Mouse (Mus musculus) adrenal gland, adult 2 months (tissue): ENCODE results near the gene Taar7e. TPM values are rescaled to one million over a fixed set of nuclear protein-coding genes. Genes with fewer than 3 reads are reported as not detected.
"Not testable (repeated sequence)": the region's sequence is repeated elsewhere in the genome, so short reads cannot be mapped to it uniquely, and the experiment has no call there.

Experiments used
- DNase-seq: peaks from one replicate; pipeline ENCODE4 v3.0.0; 2021
- long read RNA-seq: library from polyadenylated mRNA; stranded (forward); transcript quantifications from one replicate; pipeline ENCODE4 v2.0.0, GENCODE M21; 2021
- polyA plus RNA-seq: library from polyadenylated mRNA; depleted of rRNA; stranded (reverse); fragments of >200 nt; gene quantifications from 2 replicates; pipeline ENCODE4 v1.2.3, GENCODE M21; 2012; rRNA removed
- total RNA-seq, 2 experiments: library from RNA; stranded (reverse); gene quantifications; 2 replicates each; pipeline ENCODE4 v1.2.3; 2021

The Taar7e gene
- total RNA-seq, result not detected
- not detected in 2 replicates for polyA plus RNA-seq
- long read RNA-seq, result 0 reads

DNA sequence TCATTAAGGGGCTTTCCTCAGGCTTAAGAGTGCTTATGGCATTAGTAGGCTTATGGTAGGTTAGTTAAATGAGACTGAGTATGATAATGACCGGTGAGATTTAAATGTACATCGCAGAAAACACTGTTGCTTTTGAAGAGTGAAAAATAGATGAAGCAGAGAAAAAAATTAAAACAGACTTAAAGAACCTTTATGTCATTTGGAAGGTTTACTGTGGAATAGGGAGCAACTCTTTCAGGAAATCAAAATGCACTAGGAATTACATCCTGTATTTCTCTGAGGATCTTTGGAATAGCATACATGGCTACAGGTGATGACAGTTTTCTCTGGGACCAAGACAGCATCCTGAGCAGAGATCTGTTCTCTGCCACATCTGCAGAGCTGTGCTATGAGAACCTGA, at the start of gene Taar7e:
Gene Taar7e, plus strand, starts transcription at position 301 of the 400 bp plus-strand sequence.
- DNase-seq, result no peak

DNA sequence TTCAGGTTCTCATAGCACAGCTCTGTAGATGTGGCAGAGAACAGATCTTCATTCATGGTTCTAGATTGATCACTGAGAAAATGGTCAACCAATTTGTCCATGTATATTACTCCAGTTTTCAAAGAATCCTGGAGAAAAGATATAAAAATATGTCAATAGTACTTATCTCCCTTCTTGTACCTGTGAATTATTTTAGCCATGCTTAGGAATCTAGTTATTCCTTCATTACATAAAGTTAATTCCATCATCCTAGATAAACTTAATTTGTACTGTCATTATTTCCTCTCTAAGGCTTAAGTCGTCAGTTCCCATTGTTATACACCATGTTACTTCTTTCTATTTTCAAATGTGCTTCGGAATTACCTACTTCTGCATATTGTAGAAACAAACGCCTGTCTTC, 44.0 kb upstream of the Taar7e start, which contains the start of gene Taar7a:
Gene Taar7a, minus strand, starts transcription at position 101 of the 400 bp plus-strand sequence.
- no peak for DNase-seq

DNA sequence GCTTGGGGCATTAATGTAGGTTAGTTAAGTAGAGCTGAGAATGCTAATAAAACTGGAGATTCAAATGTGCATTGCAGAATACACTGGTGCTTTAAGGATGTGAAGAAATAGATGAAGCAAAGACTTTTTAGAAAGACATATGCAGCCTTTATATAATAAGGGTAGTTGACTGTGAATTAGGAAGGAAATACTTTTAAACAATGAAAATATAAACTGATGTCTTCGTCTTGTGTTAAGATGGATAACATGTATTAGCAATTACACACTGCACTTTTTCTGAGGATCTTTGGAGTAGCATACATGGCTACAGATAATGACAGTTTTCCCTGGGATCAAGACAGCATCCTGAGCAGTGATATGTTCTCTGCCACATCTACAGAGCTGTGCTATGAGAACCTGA, 37.8 kb upstream of the Taar7e start, which contains the start of gene Taar7b:
Gene Taar7b, plus strand, starts transcription at position 301 of the 400 bp plus-strand sequence.
- DNase-seq, result no peak

DNA sequence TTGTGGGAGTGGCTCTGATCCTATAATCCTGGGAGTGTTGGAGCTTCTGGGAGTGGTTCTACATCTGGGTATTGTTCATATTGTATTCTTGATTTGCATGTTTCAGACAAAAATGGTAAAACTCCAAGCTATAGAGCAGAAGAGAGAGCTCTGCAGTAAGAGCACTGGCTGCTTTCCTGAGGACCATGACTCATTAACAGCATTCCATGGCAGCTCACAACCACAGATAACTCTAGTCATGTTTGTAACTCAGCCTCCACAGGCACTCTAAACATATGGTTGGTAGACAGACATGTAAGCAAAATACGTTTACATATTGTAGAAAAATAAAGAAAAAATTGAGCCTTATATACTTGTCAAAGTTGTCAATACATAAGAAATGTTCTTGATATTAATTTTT, 31.0 kb upstream of the Taar7e start:
- no peak for DNase-seq

DNA sequence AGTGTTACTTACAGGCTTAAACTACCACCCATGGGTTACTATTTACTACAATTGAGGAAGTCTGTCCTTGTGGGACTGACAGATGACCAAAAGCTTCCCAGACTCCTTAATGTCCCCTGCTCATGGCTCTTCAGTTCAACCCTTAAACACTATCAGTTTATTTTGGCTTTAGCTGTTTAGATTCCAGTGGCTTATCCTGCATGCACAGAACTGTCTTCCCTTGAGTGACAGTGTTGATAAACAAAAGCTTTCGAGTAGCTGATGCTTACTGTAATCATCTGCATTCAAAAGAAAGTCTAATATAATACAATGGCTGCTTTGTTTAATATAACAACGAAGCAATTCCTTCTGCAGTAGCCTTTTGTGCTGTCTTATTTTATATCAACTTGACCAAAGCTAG, 30.4 kb upstream of the Taar7e start:
- no peak for DNase-seq

DNA sequence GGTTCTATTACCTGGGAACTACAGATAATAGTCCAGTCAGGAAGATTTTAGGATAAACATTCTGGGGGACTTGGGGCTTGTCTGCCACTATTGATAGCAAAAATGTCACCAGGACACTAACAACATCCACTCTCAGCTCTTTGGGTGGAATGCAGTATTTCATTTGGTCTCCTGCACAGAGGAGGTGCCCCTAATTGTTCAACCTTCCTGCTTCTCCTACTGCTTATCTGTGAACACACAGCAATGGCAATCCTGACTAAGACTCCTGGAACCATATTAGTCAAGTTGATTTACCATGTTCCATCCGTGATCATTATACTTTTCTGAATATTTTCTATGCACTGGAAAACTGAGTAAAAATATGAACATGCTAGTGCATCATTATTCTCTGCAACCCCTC, 29.3 kb upstream of the Taar7e start:
- no peak for DNase-seq

DNA sequence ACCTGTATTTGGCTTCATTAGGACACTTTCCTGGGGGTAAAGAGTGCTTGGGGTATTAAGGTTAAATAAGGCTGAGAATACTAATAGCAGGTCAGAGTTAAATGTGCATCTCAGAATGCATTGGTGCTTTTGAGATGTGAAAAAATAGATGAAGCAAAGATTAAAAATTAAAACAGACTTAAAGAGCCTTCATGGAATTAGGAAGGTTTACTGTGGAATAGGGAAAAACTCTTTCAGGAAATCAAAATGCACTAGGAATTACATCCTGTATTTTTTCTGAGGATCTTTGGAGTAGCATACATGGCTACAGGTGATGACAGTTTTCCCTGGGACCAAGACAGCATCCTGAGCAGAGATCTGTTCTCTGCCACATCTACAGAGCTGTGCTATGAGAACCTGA, 10.5 kb upstream of the Taar7e start, which contains the start of gene Taar7d:
Gene Taar7d, plus strand, starts transcription at position 301 of the 400 bp plus-strand sequence.
- no peak for DNase-seq

DNA sequence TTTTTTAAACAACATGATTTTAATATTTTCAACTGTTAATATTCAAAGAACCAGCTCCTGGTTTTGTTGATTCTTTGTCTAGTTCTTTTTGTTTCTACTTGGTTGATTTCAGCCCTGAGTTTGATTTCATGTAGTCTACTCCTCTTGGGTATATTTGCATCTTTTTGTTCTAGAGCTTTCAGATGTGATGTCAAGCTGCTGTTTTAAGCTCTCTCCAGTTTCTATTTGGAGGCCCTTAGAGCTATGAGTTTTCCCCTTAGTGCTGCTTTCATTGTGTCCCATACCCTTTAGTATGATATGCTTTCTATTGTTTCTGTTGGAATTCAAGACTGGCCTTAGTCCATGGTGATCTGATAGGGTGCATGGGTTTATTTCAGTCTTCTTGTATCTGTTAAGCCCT, 6.1 kb upstream of the Taar7e start:
- DNase-seq, result no peak

DNA sequence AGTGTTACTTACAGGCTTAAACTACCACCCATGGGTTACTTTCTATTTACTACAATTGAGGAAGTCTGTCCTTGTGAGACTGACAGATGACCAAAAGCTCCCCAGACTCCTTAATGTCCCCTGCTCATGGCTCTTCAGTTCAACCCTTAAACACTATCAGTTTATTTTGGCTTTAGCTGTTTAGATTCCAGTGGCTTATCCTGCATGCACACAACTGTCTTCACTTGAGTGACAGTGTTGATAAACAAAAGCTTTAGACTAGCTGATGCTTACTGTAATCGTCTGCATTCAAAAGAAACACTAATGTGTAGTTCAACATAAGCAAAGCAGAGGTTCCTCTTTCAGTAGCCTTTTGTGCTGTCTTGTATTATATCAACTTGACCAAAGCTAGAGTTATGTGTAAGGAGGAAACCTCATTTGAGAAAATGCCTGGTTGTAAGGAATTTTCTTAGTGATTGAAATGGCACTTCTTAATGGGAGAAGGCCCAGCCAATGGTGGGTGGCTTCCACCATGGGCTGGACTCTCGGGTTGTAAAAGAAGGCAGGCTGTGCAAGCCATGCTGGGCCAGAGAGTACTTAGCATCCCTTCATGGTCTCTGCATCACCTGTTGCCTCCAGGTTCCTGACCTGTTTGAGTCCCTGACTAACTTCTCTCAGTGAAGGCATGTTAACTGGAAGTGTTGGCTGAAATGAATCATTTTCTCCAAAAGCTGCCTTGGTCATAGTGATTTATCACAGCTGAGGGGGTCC, 2.9 kb downstream of the Taar7e start:
- no peak for DNase-seq

DNA sequence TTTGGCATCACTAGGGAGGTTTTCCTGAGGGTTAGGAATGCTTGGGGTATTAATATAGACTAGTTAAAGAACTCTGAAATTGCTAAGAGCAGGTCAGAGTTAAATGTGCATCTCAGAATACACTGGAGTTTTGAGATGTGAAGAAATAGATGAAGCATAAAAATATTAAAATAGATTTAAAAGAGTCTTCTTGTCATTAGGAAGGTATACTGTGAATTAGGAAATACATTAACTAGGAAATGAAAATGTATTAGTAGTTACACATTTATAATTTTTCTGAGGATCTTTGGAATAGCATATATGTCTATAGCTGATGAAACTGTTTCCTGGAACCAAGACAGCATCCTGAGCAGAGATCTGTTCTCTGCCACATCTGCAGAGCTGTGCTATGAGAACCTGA, 11.8 kb downstream of the Taar7e start, which contains the start of gene Taar7f:
Gene Taar7f, plus strand, starts transcription at position 301 of the 400 bp plus-strand sequence.
- DNase-seq, result no peak

DNA sequence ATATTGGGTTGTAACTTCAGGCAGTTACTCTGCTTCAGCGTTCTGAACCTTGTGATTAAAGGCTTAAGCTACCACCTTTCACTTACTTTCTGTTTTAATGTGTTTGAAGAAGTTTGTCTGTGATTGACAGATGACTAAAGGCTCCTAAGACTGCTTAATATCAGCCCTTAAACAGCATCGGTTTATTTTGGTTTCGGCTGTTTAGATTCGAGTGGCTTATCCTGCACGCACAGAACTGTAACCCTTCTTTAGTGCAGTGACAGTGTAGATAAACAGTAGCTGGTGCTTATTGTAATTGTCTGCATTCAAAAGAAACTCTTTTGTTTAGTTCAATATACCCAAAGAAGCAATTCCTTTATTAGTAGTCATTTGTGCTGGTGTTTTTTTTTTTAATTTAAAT, 14.6 kb downstream of the Taar7e start:
- DNase-seq, result no peak

DNA sequence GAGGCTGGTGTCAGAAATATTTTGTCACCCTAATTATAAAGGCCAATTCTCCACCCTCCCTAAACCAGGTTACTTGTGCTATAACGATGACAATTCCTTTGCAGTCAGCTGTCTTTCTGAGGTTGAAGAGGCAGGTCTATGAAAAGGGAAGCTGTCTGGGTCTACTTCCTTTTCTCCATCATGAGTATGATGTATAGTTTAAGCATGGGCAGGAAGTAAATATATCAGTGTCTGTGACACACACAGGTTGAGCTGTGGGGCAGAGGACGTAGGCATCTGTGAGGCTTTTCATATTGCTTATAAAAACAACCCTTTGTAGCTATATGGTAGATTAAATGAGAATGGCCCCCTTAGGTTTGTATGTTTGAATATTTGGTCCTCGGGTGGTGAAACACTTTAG, 21.6 kb downstream of the Taar7e start:
- no peak for DNase-seq

DNA sequence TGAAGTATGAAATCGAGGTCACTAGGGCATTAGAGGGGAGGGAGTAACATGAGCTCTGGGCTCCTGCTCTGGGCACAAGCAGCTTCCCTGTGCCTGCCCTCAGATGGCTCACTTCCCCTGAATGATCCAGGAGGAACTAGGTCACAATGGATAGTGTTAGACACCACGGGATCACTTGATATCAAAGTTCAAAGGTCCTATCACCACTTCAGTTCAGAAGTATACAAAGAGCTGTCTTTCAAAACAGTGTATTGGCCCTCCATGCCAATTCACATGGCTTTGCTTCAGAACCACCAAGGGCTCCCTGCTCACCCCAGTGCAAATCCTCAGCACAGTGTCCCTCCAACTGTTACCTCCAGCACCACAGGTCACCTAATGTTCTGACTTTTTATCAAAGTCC, 37.3 kb downstream of the Taar7e start:
- DNase-seq, result not testable (repeated sequence)

DNA sequence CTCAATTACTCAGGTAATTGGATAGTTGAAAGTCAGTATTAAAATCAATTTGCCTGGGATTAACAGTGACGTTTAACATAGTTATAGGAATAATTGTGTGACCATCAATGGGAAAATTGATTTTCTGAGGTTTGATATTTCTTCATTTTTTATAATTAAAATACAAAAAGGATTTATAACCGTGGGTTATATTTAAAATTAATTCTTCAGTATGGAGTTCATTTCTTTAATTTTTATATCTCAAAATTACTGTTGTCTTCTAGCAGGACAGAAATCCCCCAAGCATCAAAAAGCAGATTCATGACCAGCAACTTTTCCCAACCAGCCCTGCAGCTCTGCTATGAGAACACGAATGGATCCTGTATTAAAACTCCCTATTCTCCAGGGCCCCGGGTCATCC, 38.8 kb downstream of the Taar7e start, which contains the start of gene Taar8a:
Gene Taar8a, plus strand, starts transcription at position 301 of the 400 bp plus-strand sequence.
- DNase-seq, result not testable (repeated sequence)

DNA sequence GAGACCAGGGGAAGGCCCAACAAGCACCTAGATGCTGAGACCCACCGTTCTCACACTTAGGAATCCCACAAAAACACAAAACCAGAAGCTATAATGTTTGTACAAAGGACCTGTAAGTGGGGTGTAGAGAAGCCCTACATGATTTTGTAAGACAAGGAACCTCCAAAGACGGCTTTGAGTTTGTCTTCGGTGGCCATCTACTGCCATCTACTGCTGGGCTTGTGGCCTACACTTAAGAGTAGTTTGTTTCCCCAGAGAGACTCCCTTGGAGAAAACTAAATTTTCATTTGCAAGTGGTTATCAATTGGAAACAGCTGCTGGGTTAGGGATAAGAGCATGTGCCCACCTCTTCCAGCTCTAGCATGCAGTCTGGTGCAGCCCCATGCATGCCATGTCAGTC, 42.8 kb downstream of the Taar7e start:
- peak; percentile 64 for DNase-seq

DNA sequence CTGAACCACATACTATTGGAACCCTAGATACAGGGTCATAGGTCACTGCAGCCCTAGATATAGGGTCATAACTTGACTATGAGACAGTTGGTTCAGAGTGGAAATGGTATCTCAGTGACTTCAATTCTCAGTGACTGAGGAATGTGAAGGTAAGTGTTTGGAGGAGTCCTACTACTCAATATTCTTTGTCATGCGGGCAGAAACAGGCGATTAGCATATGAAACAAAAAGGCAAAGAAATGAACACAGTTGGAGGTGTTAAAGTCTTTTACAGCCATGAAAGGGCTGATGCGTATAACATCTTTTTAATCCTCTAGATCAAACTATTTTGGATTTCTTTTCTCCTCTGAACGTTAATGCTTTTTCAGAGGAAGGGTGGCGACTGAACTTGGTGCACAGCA, 48.5 kb downstream of the Taar7e start:
- no peak for DNase-seq

DNA sequence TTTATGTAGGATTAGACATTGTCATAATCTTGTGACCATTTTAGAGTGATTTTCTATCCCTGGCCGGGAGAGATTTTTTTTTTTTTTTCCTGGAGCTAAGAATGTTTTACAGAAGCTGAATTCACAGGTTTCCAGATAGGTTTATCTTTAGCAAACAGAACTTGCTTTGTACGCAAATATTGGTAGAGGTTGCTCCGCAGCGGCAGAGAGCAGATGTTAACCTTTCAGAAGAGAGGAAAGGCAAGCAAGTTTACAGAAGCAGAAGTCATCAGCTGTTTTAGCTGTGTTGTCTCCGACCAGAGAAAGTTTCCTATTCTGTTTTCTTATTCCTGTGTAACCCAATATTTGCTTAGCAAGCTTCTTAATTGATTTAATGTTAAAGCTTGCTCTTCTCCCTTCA, 49.1 kb downstream of the Taar7e start:
- no peak for DNase-seq

DNA sequence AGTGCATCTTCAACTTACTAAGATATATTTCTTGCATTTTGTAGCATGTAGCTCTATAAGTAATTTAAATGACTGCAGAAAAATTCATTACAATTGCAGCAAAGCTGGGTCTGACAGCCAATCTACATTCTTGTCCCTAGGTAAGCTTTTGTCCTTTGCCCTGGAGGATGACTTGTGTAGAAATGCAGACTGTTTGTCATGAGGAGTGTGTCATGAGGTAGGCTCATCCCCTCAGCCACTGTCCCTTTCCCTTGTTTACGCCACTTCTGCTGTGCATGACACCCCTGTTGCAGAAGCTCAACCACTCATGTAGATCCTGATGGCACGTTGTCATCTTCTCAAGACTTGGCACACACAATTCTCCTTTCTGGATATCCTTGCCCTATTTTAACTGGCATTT, 49.8 kb downstream of the Taar7e start:
- DNase-seq, result no peak

Other genes starting within 250 kb of the Taar7e start
- 10 to 100 TPM; 24.6 to 37.9 TPM for gene Slc18b1, start 240.6 kb upstream of the Taar7e start, total RNA-seq
- 16.4 and 17.1 TPM in 2 replicates for gene Slc18b1, start 240.6 kb upstream of the Taar7e start, polyA plus RNA-seq
- 10 to 100 TPM in 1 of 2 experiments, 1 to 10 TPM in 1; 6.1 to 57.5 TPM for gene Vnn3, start 186.2 kb upstream of the Taar7e start, total RNA-seq
- 20.1 and 46.8 TPM in 2 replicates for gene Vnn3, start 186.2 kb upstream of the Taar7e start, polyA plus RNA-seq
- 10 to 100 TPM; 22.7 to 49.8 TPM for gene Vnn1, start 142.9 kb upstream of the Taar7e start, total RNA-seq
- 13.8 and 19.2 TPM in 2 replicates for gene Vnn1, start 142.9 kb upstream of the Taar7e start, polyA plus RNA-seq
- gene Taar1, start 117.3 kb upstream of the Taar7e start, total RNA-seq, result not detected
- gene Taar1, start 117.3 kb upstream of the Taar7e start, polyA plus RNA-seq, result not detected in 2 replicates
- not detected for gene Taar2, start 99.0 kb upstream of the Taar7e start, total RNA-seq
- not detected in 2 replicates for gene Taar2, start 99.0 kb upstream of the Taar7e start, polyA plus RNA-seq
- not detected for gene Taar3, start 88.1 kb upstream of the Taar7e start, total RNA-seq
- gene Taar3, start 88.1 kb upstream of the Taar7e start, polyA plus RNA-seq, result not detected in 2 replicates
- not detected for gene Taar4, start 77.1 kb upstream of the Taar7e start, total RNA-seq
- not detected in 2 replicates for gene Taar4, start 77.1 kb upstream of the Taar7e start, polyA plus RNA-seq
- gene Taar5, start 66.9 kb upstream of the Taar7e start, total RNA-seq, result not detected
- not detected in 2 replicates for gene Taar5, start 66.9 kb upstream of the Taar7e start, polyA plus RNA-seq
- gene Taar6, start 52.0 kb upstream of the Taar7e start, total RNA-seq, result not detected
- gene Taar6, start 52.0 kb upstream of the Taar7e start, polyA plus RNA-seq, result not detected in 2 replicates
- not detected for gene Taar7a, start 44.1 kb upstream of the Taar7e start, total RNA-seq
- not detected in 2 replicates for gene Taar7a, start 44.1 kb upstream of the Taar7e start, polyA plus RNA-seq
- not detected for gene Taar7b, start 37.7 kb upstream of the Taar7e start, total RNA-seq
- gene Taar7b, start 37.7 kb upstream of the Taar7e start, polyA plus RNA-seq, result not detected in 2 replicates
- gene Taar7d, start 10.4 kb upstream of the Taar7e start, total RNA-seq, result not detected
- not detected in 2 replicates for gene Taar7d, start 10.4 kb upstream of the Taar7e start, polyA plus RNA-seq
- gene Taar7f, start 11.9 kb downstream of the Taar7e start, total RNA-seq, result not detected
- gene Taar7f, start 11.9 kb downstream of the Taar7e start, polyA plus RNA-seq, result not detected in 2 replicates
- not detected for gene Taar8a, start 38.9 kb downstream of the Taar7e start, total RNA-seq
- gene Taar8a, start 38.9 kb downstream of the Taar7e start, polyA plus RNA-seq, result not detected in 2 replicates
- not detected for gene Taar8b, start 54.7 kb downstream of the Taar7e start, total RNA-seq
- not detected in 2 replicates for gene Taar8b, start 54.7 kb downstream of the Taar7e start, polyA plus RNA-seq
- not detected for gene Taar8c, start 64.3 kb downstream of the Taar7e start, total RNA-seq
- not detected in 2 replicates for gene Taar8c, start 64.3 kb downstream of the Taar7e start, polyA plus RNA-seq
- gene Taar9, start 71.9 kb downstream of the Taar7e start, total RNA-seq, result not detected
- gene Taar9, start 71.9 kb downstream of the Taar7e start, polyA plus RNA-seq, result not detected in 2 replicates
- gene Stx7, start 111.7 kb downstream of the Taar7e start, total RNA-seq, result 100 to 1,000 TPM; 115 to 182 TPM
- 48.7 and 66.3 TPM in 2 replicates for gene Stx7, start 111.7 kb downstream of the Taar7e start, polyA plus RNA-seq
- under 1 TPM in 1 of 2 experiments, not detected in 1; 0.10 TPM for gene Moxd1, start 185.9 kb downstream of the Taar7e start, total RNA-seq
- 0.61 and 1.7 TPM in 2 replicates for gene Moxd1, start 185.9 kb downstream of the Taar7e start, polyA plus RNA-seq